Mouse (Mus musculus) neural tube, embryonic 13.5 days (tissue): ENCODE results near the gene Kif1c. TPM values are rescaled to one million over a fixed set of nuclear protein-coding genes. Genes with fewer than 3 reads are reported as not detected.

Experiments used
- ATAC-seq: fragments of 200-750 bp; cut with Nextera tagmentation; 2 replicates; pipeline ENCODE4 v1.8.0; 2017; ENCODE audit warnings: low read depth, mild to moderate bottlenecking, moderate TSS enrichment, moderate library complexity
- H3K27ac ChIP-seq: fragments of 300-500 bp; sonication (generic); replicated peaks from 2 replicates; pipeline ENCODE4 v1.5.1; 2015; ENCODE audit warnings: moderate library complexity, mild to moderate bottlenecking, inconsistent platforms
- H3K27me3 ChIP-seq: fragments of 300-500 bp; sonication (generic); 2 replicates; pipeline ENCODE4 v1.6.1; 2015; ENCODE audit warnings: mild to moderate bottlenecking, inconsistent platforms
- H3K36me3 ChIP-seq: fragments of 300-500 bp; sonication (generic); 2 replicates; pipeline ENCODE4 v1.6.1; 2015; ENCODE audit warnings: mild to moderate bottlenecking, inconsistent platforms
- H3K4me1 ChIP-seq: fragments of 300-500 bp; sonication (generic); replicated peaks from 2 replicates; pipeline ENCODE4 v1.6.1; 2015; ENCODE audit warnings: inconsistent platforms
- H3K4me2 ChIP-seq: fragments of 300-500 bp; sonication (generic); 2 replicates; pipeline ENCODE4 v1.6.1; 2015; ENCODE audit warnings: inconsistent platforms, mild to moderate bottlenecking, moderate library complexity
- H3K4me3 ChIP-seq: fragments of 300-500 bp; sonication (generic); 2 replicates; pipeline ENCODE4 v1.5.1; 2015; ENCODE audit warnings: mild to moderate bottlenecking, inconsistent platforms
- H3K9ac ChIP-seq: fragments of 300-500 bp; sonication (generic); 2 replicates; pipeline ENCODE4 v1.6.1; 2015; ENCODE audit warnings: moderate library complexity, mild to moderate bottlenecking, inconsistent platforms
- H3K9me3 ChIP-seq: fragments of 300-500 bp; sonication (generic); 2 replicates; pipeline ENCODE4 v1.6.1; 2016; ENCODE audit warnings: inconsistent platforms
- WGBS: fragments of 180-500 bp; shearing (Covaris S2); methylation state at CpG from one replicate; pipeline ENCODE4 v1.1.7; 2015; 5-methylcytosine and 5-hydroxymethylcytosine counted together
- polyA plus RNA-seq: library from polyadenylated mRNA; unstranded; fragments of >200 nt; fragmentation: Nextera tagmentation; extraction: Ambion mirVana; gene quantifications from 2 replicates; pipeline ENCODE4 v1.2.1, GENCODE M21; 2015

Kif1c gene
- polyA plus RNA-seq, 1 experiment from 2014 or later: 1.5 TPM

DNA sequence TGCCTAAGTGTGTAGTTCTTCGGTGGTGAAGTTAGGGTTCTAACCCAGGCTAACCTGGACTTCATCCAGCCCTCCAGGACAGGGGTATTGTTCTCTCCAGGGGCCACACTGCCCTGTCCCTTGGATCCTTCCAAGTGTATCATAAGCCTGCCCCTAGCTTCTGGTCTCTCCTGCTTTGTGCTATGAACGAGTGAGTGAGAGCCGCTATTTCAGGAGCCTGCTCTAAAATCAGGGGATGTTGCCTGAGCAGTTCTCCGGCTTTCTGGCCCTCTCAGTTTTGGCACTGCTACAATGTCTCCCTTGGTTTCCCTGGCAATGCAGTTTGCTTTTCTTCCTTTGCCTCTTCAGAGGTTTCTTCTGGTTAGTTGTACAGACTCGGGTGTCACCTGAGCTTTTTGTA, 30.8 kb downstream of the Kif1c start:
- WGBS: 72% methylated on average over 5 of the region's 5 CpGs
- ATAC-seq: no peak

DNA sequence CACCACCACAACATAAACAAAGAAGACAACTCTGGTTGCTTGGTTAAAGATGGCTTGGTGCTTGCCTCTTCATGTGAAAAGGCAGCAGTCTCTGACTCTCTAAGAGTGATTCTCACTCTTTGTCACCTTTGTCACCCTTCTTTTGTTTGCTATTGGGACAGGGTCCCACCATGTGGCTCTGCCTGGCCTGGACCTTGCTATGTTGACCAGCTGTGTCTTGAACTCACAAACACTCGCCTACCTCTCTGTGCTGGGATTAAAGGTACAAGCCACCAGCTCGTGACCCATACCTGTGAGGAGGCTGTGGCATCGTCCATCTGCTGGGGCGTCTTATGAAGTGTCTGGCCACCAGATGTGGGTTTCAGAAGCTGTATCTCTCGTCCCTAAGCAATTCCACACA, 32.9 kb downstream of the Kif1c start:
- Histone ChIP-seq H3K36me3 (peaks cover 15% of the 10 kb centered on the region), H3K27ac (no peak overlapping the region), H3K9me3 (no peaks in the 10 kb centered on the region), H3K4me3 (no peak overlapping the region), H3K4me2 (no peak overlapping the region), H3K4me1 (no peaks in the 10 kb centered on the region), H3K27me3 (no peaks in the 10 kb centered on the region), H3K9ac (no peak overlapping the region)
- no peak for ATAC-seq
- 74% methylated on average over 5 of the region's 5 CpGs for WGBS

More for the DNA sequence above, 30.8 kb downstream of the Kif1c start:
- peaks cover 36% of the 10 kb centered on the region for H3K36me3 ChIP-seq
- no peaks in the 10 kb centered on the region for H3K27me3 ChIP-seq
- no peak overlapping the region for H3K4me2 ChIP-seq
- no peaks in the 10 kb centered on the region for H3K9me3 ChIP-seq
- H3K4me1 ChIP-seq: no peaks in the 10 kb centered on the region
- peak overlapping the region; percentile 46; the same call in 1 of the 2 replicates for H3K27ac ChIP-seq
- no peak overlapping the region for H3K9ac ChIP-seq
- H3K4me3 ChIP-seq: no peak overlapping the region

DNA sequence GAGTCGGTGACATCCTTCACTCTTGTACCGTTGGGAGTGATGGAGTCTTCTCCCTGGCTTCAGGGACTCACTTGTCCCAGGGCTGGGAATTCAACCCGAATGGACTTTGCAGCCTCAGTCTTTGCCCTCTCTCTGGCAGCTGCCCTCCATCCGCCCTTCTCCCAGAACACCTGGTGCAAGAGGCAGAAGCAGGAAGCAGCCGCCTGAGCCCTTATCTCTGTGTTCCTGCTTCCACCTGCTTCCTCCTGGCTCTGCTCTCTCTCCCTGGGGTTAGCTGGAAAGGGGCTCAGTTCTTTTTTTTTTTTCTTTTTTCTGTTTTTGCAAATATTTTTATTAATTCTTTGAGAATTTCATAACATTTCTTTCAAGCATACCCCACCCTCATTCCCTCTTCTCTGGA, 37.4 kb downstream of the Kif1c start:
- H3K4me1 ChIP-seq: no peaks in the 10 kb centered on the region
- no peak overlapping the region for H3K27ac ChIP-seq
- WGBS: 85% methylated on average over 5 of the region's 5 CpGs
- no peak overlapping the region for H3K4me2 ChIP-seq
- no peak overlapping the region for H3K9ac ChIP-seq
- no peaks in the 10 kb centered on the region for H3K27me3 ChIP-seq
- no peak for ATAC-seq
- H3K36me3 ChIP-seq: no peaks in the 10 kb centered on the region
- no peak overlapping the region for H3K4me3 ChIP-seq
- H3K9me3 ChIP-seq: no peaks in the 10 kb centered on the region

- H3K4me2 ChIP-seq: no peak overlapping the region
- no peak overlapping the region for H3K27ac ChIP-seq
- H3K4me3 ChIP-seq: no peak overlapping the region
- H3K4me1 ChIP-seq: no peaks in the 10 kb centered on the region
- ATAC-seq: no peak
- no peaks in the 10 kb centered on the region for H3K36me3 ChIP-seq
- no peaks in the 10 kb centered on the region for H3K9me3 ChIP-seq
- no peak overlapping the region for H3K9ac ChIP-seq
- no peaks in the 10 kb centered on the region for H3K27me3 ChIP-seq
- WGBS: 84% methylated on average over 3 of the region's 3 CpGs
Measured at GRCm38 (mm10) chr11:70741603-70742002, 41.3 kb downstream of the Kif1c start.

DNA sequence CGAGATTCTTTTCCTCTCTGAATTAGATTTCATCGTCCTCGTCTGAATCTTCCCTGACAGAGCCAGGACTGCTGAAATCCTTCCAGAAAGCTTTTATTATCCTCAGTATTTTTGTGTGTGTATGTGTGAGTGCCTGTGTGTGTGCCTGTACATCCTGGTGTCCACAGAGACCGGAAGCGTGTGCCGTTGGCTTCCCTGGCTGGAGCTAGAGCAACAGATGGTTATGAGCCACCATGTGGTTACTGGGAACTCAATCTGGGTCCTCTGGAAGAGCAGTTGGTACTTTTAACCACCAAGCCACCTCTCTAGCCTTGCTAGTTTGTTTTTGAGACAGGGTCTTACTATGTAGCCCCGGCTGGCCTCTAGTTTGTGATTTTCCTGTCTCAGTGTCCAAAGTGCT, 41.8 kb downstream of the Kif1c start:
- no peaks in the 10 kb centered on the region for H3K36me3 ChIP-seq
- 90% methylated on average over 7 of the region's 7 CpGs for WGBS
- no peak overlapping the region for H3K4me3 ChIP-seq
- no peaks in the 10 kb centered on the region for H3K27me3 ChIP-seq
- H3K9me3 ChIP-seq: no peaks in the 10 kb centered on the region
- no peaks in the 10 kb centered on the region for H3K4me1 ChIP-seq
- ATAC-seq: no peak
- no peak overlapping the region for H3K27ac ChIP-seq
- H3K9ac ChIP-seq: no peak overlapping the region
- no peak overlapping the region for H3K4me2 ChIP-seq

DNA sequence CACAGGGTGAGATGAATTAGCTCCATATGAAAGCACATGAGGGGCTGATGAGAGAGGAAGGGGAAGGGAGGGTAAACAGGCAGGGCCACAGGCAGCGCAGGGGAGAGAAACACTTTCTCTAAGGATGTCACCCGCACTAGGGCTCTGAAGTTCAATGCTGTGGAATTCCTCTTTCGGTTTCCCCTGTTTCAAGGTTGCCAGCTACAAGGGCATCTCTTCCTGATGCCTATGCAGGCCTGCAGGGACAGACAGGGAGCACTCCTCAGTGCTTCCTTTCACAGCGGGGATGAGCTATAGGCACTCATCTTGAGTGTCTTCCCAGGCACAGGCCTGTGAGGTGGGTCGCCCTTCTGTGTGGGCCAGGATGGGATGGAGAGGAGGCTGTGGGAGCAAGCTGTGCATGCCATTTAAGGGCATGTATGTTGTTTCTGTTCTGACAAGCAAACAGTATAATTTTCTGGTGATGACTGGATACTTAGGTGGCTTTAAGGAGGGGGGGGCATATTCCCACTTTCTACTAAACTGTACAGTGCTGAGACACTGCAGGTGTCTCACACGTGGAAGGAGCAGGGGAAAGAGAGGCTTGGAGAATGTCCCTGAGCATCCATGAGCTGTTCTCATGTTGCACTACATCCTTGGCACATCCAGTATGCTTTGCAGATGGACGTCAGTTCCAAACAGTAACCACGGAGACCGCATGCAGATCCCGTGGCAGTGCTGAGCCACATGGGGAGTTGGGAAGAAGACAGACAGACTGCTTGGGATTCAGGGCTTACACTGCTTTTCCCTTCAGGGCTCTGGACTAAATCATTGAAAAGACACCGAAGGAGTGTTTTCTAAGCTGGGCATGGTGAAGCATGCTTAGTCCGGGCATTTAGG, 42.5 kb downstream of the Kif1c start:
- Histone ChIP-seq H3K4me2 (no peak overlapping the region), H3K4me1 (no peaks in the 10 kb centered on the region), H3K9me3 (no peaks in the 10 kb centered on the region), H3K4me3 (no peak overlapping the region), H3K36me3 (no peaks in the 10 kb centered on the region), H3K27ac (no peak overlapping the region), H3K9ac (no peak overlapping the region), H3K27me3 (no peaks in the 10 kb centered on the region)
- WGBS: 80% methylated on average over 12 of the region's 12 CpGs
- ATAC-seq: no peak

GRCm38 (mm10) chr11:70745636-70746035, 45.3 kb downstream of the Kif1c start:
- Histone ChIP-seq H3K4me3 (no peak overlapping the region), H3K4me2 (no peak overlapping the region), H3K9me3 (no peaks in the 10 kb centered on the region), H3K27ac (no peak overlapping the region), H3K27me3 (no peaks in the 10 kb centered on the region), H3K4me1 (no peaks in the 10 kb centered on the region), H3K36me3 (no peaks in the 10 kb centered on the region), H3K9ac (no peak overlapping the region)
- ATAC-seq: no peak
- WGBS: 87% methylated on average over 7 of the region's 7 CpGs

GRCm38 (mm10) chr11:70747876-70748545, 47.7 kb downstream of the Kif1c start:
- no peaks in the 10 kb centered on the region for H3K4me1 ChIP-seq
- H3K36me3 ChIP-seq: no peaks in the 10 kb centered on the region
- no peak overlapping the region for H3K27ac ChIP-seq
- H3K9ac ChIP-seq: no peak overlapping the region
- no peak overlapping the region for H3K4me3 ChIP-seq
- WGBS: 89% methylated on average over 4 of the region's 4 CpGs
- no peak overlapping the region for H3K4me2 ChIP-seq
- ATAC-seq: no peak
- H3K27me3 ChIP-seq: no peaks in the 10 kb centered on the region
- no peaks in the 10 kb centered on the region for H3K9me3 ChIP-seq

GRCm38 (mm10) chr11:70752337-70753017, 52.1 kb downstream of the Kif1c start:
- WGBS: 86% methylated on average over 4 of the region's 4 CpGs
- Histone ChIP-seq H3K9me3 (no peaks in the 10 kb centered on the region), H3K4me1 (no peaks in the 10 kb centered on the region), H3K9ac (no peak overlapping the region), H3K4me2 (no peak overlapping the region), H3K27me3 (peaks cover 3% of the 10 kb centered on the region; the same call in 1 of the 2 replicates), H3K36me3 (no peaks in the 10 kb centered on the region), H3K27ac (no peak overlapping the region), H3K4me3 (no peak overlapping the region)
- ATAC-seq: no peak

- no peak overlapping the region for H3K27ac ChIP-seq
- H3K4me2 ChIP-seq: no peak overlapping the region
- H3K9me3 ChIP-seq: no peaks in the 10 kb centered on the region
- H3K9ac ChIP-seq: no peak overlapping the region
- H3K27me3 ChIP-seq: peaks cover 3% of the 10 kb centered on the region; the same call in 1 of the 2 replicates
- no peaks in the 10 kb centered on the region for H3K4me1 ChIP-seq
- WGBS: 93% methylated on average over 10 of the region's 10 CpGs
- H3K36me3 ChIP-seq: no peaks in the 10 kb centered on the region
- ATAC-seq: no peak
- H3K4me3 ChIP-seq: no peak overlapping the region
Measured at GRCm38 (mm10) chr11:70753146-70753545, 52.8 kb downstream of the Kif1c start.

GRCm38 (mm10) chr11:70754476-70754875, 54.1 kb downstream of the Kif1c start:
- no peaks in the 10 kb centered on the region for H3K36me3 ChIP-seq

GRCm38 (mm10) chr11:70754958-70755357, 54.6 kb downstream of the Kif1c start:
- ATAC-seq: no peak
- Histone ChIP-seq H3K27ac (no peak overlapping the region), H3K4me1 (no peaks in the 10 kb centered on the region), H3K36me3 (no peaks in the 10 kb centered on the region), H3K4me3 (no peak overlapping the region), H3K4me2 (no peak overlapping the region), H3K9ac (no peak overlapping the region), H3K27me3 (peaks cover 3% of the 10 kb centered on the region; the same call in 1 of the 2 replicates), H3K9me3 (no peaks in the 10 kb centered on the region)
- WGBS: 77% methylated on average over 7 of the region's 7 CpGs

More at GRCm38 (mm10) chr11:70754476-70754875, 54.1 kb downstream of the Kif1c start:
- Histone ChIP-seq H3K4me1 (no peaks in the 10 kb centered on the region), H3K27me3 (peaks cover 3% of the 10 kb centered on the region; the same call in 1 of the 2 replicates), H3K27ac (no peak overlapping the region), H3K4me3 (no peak overlapping the region), H3K4me2 (no peak overlapping the region), H3K9ac (no peak overlapping the region), H3K9me3 (no peaks in the 10 kb centered on the region)
- ATAC-seq: no peak
- WGBS: 67% methylated on average over 4 of the region's 4 CpGs
